Mouse (Mus musculus) stomach, postnatal 0 days (tissue): ENCODE measurements around the gene Tpra1.

Source experiments
- CTCF ChIP-seq: IDR thresholded peaks from 2 replicates; pipeline ENCODE4 v1.5.1; 2016; ENCODE audit warnings: antibody characterized with exemption, low read depth, mild to moderate bottlenecking, moderate library complexity
- EP300 ChIP-seq: optimal IDR thresholded peaks from 2 replicates; pipeline ENCODE3; 2016; ENCODE audit warnings: antibody characterized with exemption

DNA sequence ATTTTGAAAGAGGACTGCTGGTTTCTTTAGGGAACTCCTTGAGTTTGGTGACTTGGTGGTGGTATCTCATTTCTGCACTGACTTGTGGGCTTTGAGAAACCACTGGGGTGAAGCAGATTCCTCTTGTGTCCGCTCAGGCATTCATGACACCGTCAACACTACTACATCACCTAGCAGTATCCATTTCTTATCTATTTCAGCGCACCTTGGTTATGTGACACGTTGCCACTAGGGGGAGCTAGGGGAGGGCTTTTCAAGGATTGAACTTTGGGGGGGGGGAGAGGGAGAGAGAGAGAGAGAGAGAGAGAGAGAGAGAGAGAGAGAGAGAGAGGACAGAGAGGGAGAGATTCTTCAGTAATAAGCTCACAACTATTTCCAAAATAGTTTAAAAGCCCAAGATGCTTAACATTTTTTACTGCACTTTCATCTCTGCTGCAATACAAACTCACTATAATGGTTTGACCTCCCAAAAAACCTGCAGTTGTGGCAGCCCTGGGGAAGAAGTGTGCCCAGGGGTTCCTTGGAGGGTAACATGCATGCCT lies 33.8 kb downstream of the Tpra1 start:
- TF ChIP-seq CTCF (peak; percentile 78), EP300 (no peak)
